Mouse (Mus musculus) brown adipose tissue, adult 24 weeks (tissue): Measurements from ENCODE around the gene Zbtb3. TPM values are rescaled to one million over a fixed set of nuclear protein-coding genes. Genes with fewer than 3 reads are reported as not detected.
A peak's percentile ranks its signal among the peaks of the same experiment; 100 is the strongest.

Source experiments
- H3K27ac ChIP-seq: fragments of 200-500 bp; replicated peaks from 2 replicates; pipeline ENCODE4 v1.5.1; 2012; ENCODE audit warnings: low read depth, mild to moderate bottlenecking, low read length
- H3K4me1 ChIP-seq: fragments of 200-500 bp; 2 replicates; pipeline ENCODE4 v1.6.1; 2012; ENCODE audit warnings: low read length, mixed read lengths; ENCODE audit not compliant: control insufficient read depth, insufficient read depth, insufficient read length
- H3K4me3 ChIP-seq: fragments of 200-500 bp; 2 replicates; pipeline ENCODE4 v1.5.1; 2012; ENCODE audit warnings: low read depth, mild to moderate bottlenecking, low read length, moderate library complexity; ENCODE audit not compliant: insufficient read depth
- polyA plus RNA-seq: library from polyadenylated mRNA; stranded (reverse); fragments of >200 nt; gene quantifications from 2 replicates; pipeline ENCODE4 v1.2.4, GENCODE M21; 2012; ENCODE audit not compliant: missing spikeins, insufficient read depth, insufficient read length

Zbtb3 gene
- polyA plus RNA-seq, 1 experiment = 1.2 TPM

GRCm38 (mm10) chr19:8841012-8841411, 38.7 kb downstream of the Zbtb3 start:
- Histone ChIP-seq H3K4me3 (peak overlapping the region; percentile 92), H3K27ac (peak overlapping the region; percentile 86), H3K4me1 (peaks cover 14% of the 10 kb centered on the region)

DNA sequence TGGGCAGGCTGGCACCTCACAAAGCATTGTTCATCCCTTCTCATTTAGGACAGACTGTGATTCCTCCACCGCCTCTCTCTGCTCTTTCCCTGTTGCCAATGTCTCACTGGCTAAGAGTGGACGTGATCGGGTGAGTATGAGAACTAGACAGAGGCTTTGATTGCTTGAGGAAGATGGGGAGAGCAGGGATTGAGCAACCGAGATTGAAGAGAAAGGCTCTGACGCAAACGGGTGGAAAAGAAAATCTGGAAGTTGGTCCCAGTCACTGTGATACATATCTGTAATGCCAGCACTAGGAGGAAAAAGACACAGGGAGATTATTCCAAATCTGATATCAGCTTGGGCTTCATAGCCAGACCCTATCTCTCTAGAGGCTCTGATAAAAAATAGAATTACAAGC, 40.6 kb downstream of the Zbtb3 start:
- peaks cover 14% of the 10 kb centered on the region for H3K4me1 ChIP-seq
- H3K4me3 ChIP-seq = no peak overlapping the region
- H3K27ac ChIP-seq = peak overlapping the region; percentile 78

GRCm38 (mm10) chr19:8844371-8845129, 42.2 kb downstream of the Zbtb3 start:
- Histone ChIP-seq H3K4me1 (peaks cover 9% of the 10 kb centered on the region), H3K4me3 (no peak overlapping the region), H3K27ac (peak overlapping the region; percentile 87)

- H3K4me1 ChIP-seq = peaks cover 4% of the 10 kb centered on the region; the same call in 1 of the 2 replicates
- H3K4me3 ChIP-seq = no peak overlapping the region
- no peak overlapping the region for H3K27ac ChIP-seq
Measured at GRCm38 (mm10) chr19:8848356-8848755, 46.0 kb downstream of the Zbtb3 start.

- Histone ChIP-seq H3K4me3 (peak within 1 kb of the TSS; percentile 12), H3K4me1 (peaks cover 4% of the 10 kb centered on the region; the same call in 1 of the 2 replicates), H3K27ac (peak within 1 kb of the TSS; percentile 21; the same call in 1 of the 2 replicates)
Measured at GRCm38 (mm10) chr19:8850402-8850901, 48.1 kb downstream of the Zbtb3 start, which contains the start of gene Lrrn4cl. TSS of gene Lrrn4cl (plus strand) at chr19:8850768.

DNA sequence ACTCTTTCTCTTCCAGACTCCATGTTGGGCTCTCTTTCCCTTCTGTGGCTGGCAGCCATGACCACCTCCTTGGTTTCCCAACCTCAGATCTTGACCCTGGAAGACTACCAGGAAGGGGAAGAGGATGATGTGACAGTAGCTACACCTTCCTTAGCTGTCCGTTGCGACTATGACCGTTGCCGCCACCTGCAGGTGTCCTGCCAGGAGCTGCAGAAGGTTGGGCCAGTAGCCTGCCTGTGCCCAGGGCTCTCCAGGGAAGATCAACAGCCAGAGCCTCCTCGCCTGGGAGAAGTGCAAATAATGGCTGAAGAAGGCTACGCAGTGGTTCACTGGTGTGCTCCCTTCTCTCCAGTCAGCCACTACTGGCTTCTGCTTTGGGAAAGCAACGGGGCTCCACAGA, 49.3 kb downstream of the Zbtb3 start:
- Histone ChIP-seq H3K27ac (no peak overlapping the region), H3K4me3 (peak overlapping the region; percentile 12), H3K4me1 (peaks cover 4% of the 10 kb centered on the region; the same call in 1 of the 2 replicates)

- peak overlapping the region; percentile 28; the same call in 1 of the 2 replicates for H3K27ac ChIP-seq
- peaks cover 4% of the 10 kb centered on the region; the same call in 1 of the 2 replicates for H3K4me1 ChIP-seq
- peak overlapping the region; percentile 12; the same call in 1 of the 2 replicates for H3K4me3 ChIP-seq
Measured at GRCm38 (mm10) chr19:8852236-8852928, 50.0 kb downstream of the Zbtb3 start.

- Histone ChIP-seq H3K4me1 (peaks cover 4% of the 10 kb centered on the region; the same call in 1 of the 2 replicates), H3K27ac (no peak overlapping the region), H3K4me3 (no peak overlapping the region)
Measured at GRCm38 (mm10) chr19:8853117-8853516, 50.8 kb downstream of the Zbtb3 start.

Other genes starting within 250 kb of the Zbtb3 start
- gene Slc22a8, start 211.3 kb upstream of the Zbtb3 start, polyA plus RNA-seq = not detected in 2 replicates
- gene Slc22a6, start 184.5 kb upstream of the Zbtb3 start, polyA plus RNA-seq = not detected in 2 replicates
- not detected in 2 replicates for gene Chrm1, start 138.8 kb upstream of the Zbtb3 start, polyA plus RNA-seq
- gene Slc3a2, start 79.2 kb upstream of the Zbtb3 start, polyA plus RNA-seq = 32.8 and 41.0 TPM in 2 replicates
- 28.2 and 31.8 TPM in 2 replicates for gene Wdr74, start 66.7 kb upstream of the Zbtb3 start, polyA plus RNA-seq
- gene 1700092M07Rik, start 61.8 kb upstream of the Zbtb3 start, polyA plus RNA-seq = not detected in 2 replicates
- gene Stx5a, start 61.1 kb upstream of the Zbtb3 start, polyA plus RNA-seq = 30.7 and 43.6 TPM in 2 replicates
- 51.6 and 58.1 TPM in 2 replicates for gene Nxf1, start 45.5 kb upstream of the Zbtb3 start, polyA plus RNA-seq
- 140 and 154 TPM in 2 replicates for gene Tmem223, start 31.6 kb upstream of the Zbtb3 start, polyA plus RNA-seq
- 34.0 and 34.8 TPM in 2 replicates for gene Tmem179b, start 28.1 kb upstream of the Zbtb3 start, polyA plus RNA-seq
- gene Taf6l, start 16.1 kb upstream of the Zbtb3 start, polyA plus RNA-seq = 4.2 and 8.6 TPM in 2 replicates
- gene Polr2g, start 4.0 kb upstream of the Zbtb3 start, polyA plus RNA-seq = 68.9 and 71.7 TPM in 2 replicates
- gene Ttc9c, start 16.8 kb downstream of the Zbtb3 start, polyA plus RNA-seq = 27.1 and 28.9 TPM in 2 replicates
- 31.0 and 31.1 TPM in 2 replicates for gene Hnrnpul2, start 17.5 kb downstream of the Zbtb3 start, polyA plus RNA-seq
- gene AC129217.1, start 27.2 kb downstream of the Zbtb3 start, polyA plus RNA-seq = 17.2 and 39.8 TPM in 2 replicates
- gene Bscl2, start 34.9 kb downstream of the Zbtb3 start, polyA plus RNA-seq = 212 and 233 TPM in 2 replicates
- not detected in 2 replicates for gene Gng3, start 36.6 kb downstream of the Zbtb3 start, polyA plus RNA-seq
- 3.3 and 10.5 TPM in 2 replicates for gene Lrrn4cl, start 48.2 kb downstream of the Zbtb3 start, polyA plus RNA-seq
- 188 and 228 TPM in 2 replicates for gene Ubxn1, start 68.9 kb downstream of the Zbtb3 start, polyA plus RNA-seq
- 88.3 and 93.3 TPM in 2 replicates for gene Uqcc3, start 78.4 kb downstream of the Zbtb3 start, polyA plus RNA-seq
- gene Lbhd1, start 81.2 kb downstream of the Zbtb3 start, polyA plus RNA-seq = 11.9 and 20.2 TPM in 2 replicates
- not detected in 2 replicates for gene Gm49403, start 81.4 kb downstream of the Zbtb3 start, polyA plus RNA-seq
- 36.6 and 59.8 TPM in 2 replicates for gene 1810009A15Rik, start 86.3 kb downstream of the Zbtb3 start, polyA plus RNA-seq
- gene Gm49416, start 86.4 kb downstream of the Zbtb3 start, polyA plus RNA-seq = 6.2 TPM in 1 of 2 replicates, not detected in the other
- 4.8 and 5.9 TPM in 2 replicates for gene Ints5, start 90.5 kb downstream of the Zbtb3 start, polyA plus RNA-seq
- 49.7 and 56.8 TPM in 2 replicates for gene Ganab, start 95.5 kb downstream of the Zbtb3 start, polyA plus RNA-seq
- gene B3gat3, start 117.8 kb downstream of the Zbtb3 start, polyA plus RNA-seq = 30.2 and 30.8 TPM in 2 replicates
- 4.5 and 11.4 TPM in 2 replicates for gene Rom1, start 126.8 kb downstream of the Zbtb3 start, polyA plus RNA-seq
- gene Eml3, start 127.0 kb downstream of the Zbtb3 start, polyA plus RNA-seq = 11.6 and 12.9 TPM in 2 replicates
- gene Mta2, start 139.3 kb downstream of the Zbtb3 start, polyA plus RNA-seq = 28.2 and 30.6 TPM in 2 replicates
- gene Tut1, start 151.3 kb downstream of the Zbtb3 start, polyA plus RNA-seq = 6.9 and 7.5 TPM in 2 replicates
- 134 and 135 TPM in 2 replicates for gene Eef1g, start 164.5 kb downstream of the Zbtb3 start, polyA plus RNA-seq
- 133 and 177 TPM in 2 replicates for gene Ahnak, start 186.7 kb downstream of the Zbtb3 start, polyA plus RNA-seq